Mouse (Mus musculus) thymus, postnatal 0 days (tissue): ENCODE results near the gene Rpl10-ps3. TPM values are rescaled to one million over a fixed set of nuclear protein-coding genes. Genes with fewer than 3 reads are reported as not detected.

ENCODE experiments used
- DNase-seq: peaks from one replicate; pipeline ENCODE4 v3.0.0-alpha.2; 2015; ENCODE audit warnings: low spot score
- polyA plus RNA-seq: library from polyadenylated mRNA; unstranded; fragments of >200 nt; fragmentation: Nextera tagmentation; extraction: Ambion mirVana; gene quantifications from 2 replicates; pipeline ENCODE4 v1.2.1, GENCODE M21; 2015

Gene Rpl10-ps3
- polyA plus RNA-seq, 1 experiment from 2014 or later, result 211 TPM

DNA sequence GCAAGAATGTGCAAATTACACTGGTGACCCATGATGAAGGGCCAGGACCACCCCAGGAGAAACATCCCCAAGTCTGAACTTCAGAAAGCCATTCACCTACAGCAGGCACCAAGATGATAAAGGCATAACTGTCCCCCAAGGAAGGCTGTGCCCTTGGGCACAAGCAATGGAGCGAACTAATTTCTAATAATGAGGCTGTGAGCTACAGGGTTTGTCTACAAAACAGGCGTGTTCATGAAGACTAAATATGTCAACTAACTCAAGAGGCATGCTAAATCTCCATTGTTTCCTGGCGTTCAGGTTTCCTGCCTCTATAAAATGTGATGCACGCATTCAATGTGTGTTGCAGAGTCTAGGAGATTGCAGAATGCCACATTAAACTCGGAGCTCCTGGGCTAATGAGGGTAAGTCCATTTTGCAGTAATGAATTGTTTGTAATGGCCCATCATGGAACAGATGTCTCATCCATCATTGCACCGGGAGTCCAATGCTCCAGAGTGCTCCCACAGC lies 33.7 kb downstream of the Rpl10-ps3 start:
- no peak for DNase-seq

DNA sequence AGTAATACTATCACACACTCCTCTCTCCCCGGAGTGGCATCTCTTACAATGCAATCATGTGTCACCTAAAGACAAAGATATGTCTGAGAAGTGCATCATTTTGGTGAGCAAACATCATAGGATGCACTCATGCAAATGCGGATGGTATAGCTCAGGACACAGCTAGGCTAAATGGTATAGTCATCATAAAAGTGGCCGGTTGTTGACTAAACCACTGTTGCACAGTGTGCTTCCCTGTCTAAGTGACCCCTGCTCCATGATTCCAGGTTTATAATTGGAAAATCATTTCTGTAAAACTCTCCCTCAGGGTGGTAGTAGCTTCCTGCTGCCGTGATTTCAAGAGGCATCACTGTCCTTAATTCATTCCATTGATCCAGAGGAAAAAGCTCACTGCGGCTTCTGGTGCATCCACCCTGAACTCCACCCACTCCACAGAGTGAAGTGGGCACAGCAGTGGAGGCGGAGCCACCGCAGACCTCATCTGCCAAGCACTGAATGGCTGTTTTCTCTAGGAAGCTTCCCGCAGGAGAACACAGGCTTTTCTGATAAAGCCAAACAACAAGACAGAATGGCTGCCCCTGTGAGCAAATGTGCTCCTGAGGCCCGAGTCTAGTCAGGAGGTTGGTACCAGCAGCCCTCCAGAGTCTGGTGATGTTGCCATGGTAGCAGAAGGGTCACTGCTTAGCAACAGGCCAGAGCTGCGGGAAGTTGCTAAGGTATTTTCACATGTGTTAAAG lies 38.9 kb downstream of the Rpl10-ps3 start:
- no peak for DNase-seq

DNA sequence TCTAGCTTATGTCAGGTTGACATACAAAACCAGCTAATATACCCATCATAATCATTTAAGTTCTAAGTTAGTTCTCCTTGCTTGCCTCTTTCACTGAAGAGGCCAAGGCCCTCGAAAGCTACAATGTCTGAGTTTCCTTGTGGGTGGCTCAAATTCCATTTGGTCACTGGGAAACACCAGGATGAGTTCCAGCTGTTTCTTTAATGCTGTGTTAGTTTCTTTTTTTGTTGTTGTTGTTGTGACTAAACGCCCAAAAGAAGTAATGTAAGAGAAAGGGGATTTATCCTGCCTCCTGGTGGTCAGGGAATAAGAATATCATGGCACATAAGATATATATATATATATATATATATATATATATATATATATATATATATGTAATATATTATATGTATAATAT lies 39.7 kb downstream of the Rpl10-ps3 start:
- no peak for DNase-seq

DNA sequence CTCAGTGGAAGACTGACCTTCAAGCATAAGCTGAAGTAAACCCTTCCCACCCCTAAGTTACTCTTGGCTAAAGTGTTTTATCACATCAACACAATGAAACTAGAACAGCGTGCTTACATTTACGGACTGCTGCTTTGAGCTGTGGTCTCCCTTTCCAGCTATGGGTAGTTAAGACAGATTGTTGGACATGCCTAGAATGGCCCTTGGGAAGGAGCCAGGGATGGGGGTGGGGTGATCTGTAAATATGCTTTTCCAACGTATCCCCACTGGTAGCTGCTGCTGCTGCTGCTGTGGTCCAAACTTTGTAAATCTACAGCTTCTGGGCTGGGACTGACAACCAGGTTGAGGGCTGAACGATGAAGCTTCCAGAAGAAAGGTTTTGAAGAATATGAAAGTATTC lies 40.8 kb downstream of the Rpl10-ps3 start:
- no peak for DNase-seq

DNA sequence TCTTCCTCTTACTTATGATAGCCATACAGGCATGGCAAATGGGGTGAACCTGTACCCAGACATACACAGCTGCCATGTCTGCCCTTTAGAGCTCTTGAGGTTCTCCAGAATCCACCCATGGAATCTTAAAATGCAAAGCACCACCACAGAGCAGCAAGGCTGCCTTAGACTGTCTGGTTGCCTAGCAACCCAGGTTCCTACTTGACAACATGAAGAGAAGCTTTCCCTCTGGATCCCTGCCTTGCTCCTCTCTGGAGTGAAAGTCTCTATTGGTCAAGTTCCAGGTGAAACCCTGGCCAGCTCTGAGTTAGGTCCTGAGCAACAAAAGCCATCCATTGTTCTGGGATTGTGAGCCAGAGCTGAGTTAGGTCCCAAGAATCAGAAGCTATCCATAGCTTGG lies 43.0 kb downstream of the Rpl10-ps3 start:
- no peak for DNase-seq

DNA sequence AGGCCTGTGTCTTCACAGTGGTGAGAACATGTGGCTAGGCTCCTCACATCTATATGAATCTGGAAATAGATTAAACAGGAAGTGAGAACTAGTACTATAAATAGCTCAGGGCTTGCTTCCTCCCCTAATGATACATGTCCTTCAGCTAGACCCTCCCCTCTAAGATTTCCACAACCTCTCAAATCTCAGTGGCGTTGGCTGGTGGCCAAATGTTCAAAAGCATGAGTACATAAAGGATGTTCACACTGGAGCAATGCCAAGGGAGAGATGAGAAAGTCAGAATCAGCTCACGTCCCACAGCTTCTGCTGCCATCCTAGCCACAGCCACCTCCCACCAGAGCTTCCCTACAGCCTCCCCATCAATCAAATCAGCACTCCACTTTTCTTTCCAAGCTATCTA lies 46.4 kb downstream of the Rpl10-ps3 start:
- no peak for DNase-seq

Other genes with a start within 250 kb of the Rpl10-ps3 start
- 5.0 and 5.3 TPM in 2 replicates for gene Plet1, start 149.6 kb upstream of the Rpl10-ps3 start, polyA plus RNA-seq
- gene Pts, start 183.8 kb upstream of the Rpl10-ps3 start, polyA plus RNA-seq, result 141 and 158 TPM in 2 replicates
- 25.7 and 28.5 TPM in 2 replicates for gene Il18, start 209.9 kb upstream of the Rpl10-ps3 start, polyA plus RNA-seq
- gene Bco2, start 210.2 kb upstream of the Rpl10-ps3 start, polyA plus RNA-seq, result 0.39 and 0.45 TPM in 2 replicates
- gene Tex12, start 216.4 kb upstream of the Rpl10-ps3 start, polyA plus RNA-seq, result not detected in 2 replicates